Mouse (Mus musculus) neural tube, embryonic 11.5 days (tissue): ENCODE measurements around the gene Slco3a1. TPM values are rescaled to one million over a fixed set of nuclear protein-coding genes. Genes with fewer than 3 reads are reported as not detected.
"Not testable (repeated sequence)": the region's sequence is repeated elsewhere in the genome, so short reads cannot be mapped to it uniquely, and the experiment has no call there.

Experiments used
- ATAC-seq: fragments of 200-750 bp; cut with Nextera tagmentation; 2 replicates; pipeline ENCODE4 v1.8.0; 2017; ENCODE audit warnings: moderate number of reproducible peaks, mild to moderate bottlenecking, moderate TSS enrichment, moderate library complexity; ENCODE audit not compliant: insufficient read depth, low FRiP score, low TSS enrichment
- DNase-seq: peaks from one replicate; pipeline ENCODE4 v3.0.0-alpha.2; 2015; ENCODE audit warnings: low spot score
- H3K27ac ChIP-seq: fragments of 300-500 bp; sonication (generic); 2 replicates; pipeline ENCODE4 v1.5.1; 2014; ENCODE audit warnings: low read depth, mild to moderate bottlenecking, low read length
- H3K27me3 ChIP-seq: fragments of 300-500 bp; sonication (generic); 2 replicates; pipeline ENCODE4 v1.6.1; 2014; ENCODE audit warnings: mild to moderate bottlenecking, low read length, mixed read lengths; ENCODE audit not compliant: control insufficient read depth, insufficient read depth
- H3K36me3 ChIP-seq: fragments of 300-500 bp; sonication (generic); 2 replicates; pipeline ENCODE4 v1.6.1; 2014; ENCODE audit warnings: mild to moderate bottlenecking, low read length, moderate library complexity, mixed read lengths; ENCODE audit not compliant: control insufficient read depth, insufficient read depth
- H3K4me1 ChIP-seq: fragments of 300-500 bp; sonication (generic); 2 replicates; pipeline ENCODE4 v1.6.1; 2014; ENCODE audit warnings: low read length, mixed read lengths; ENCODE audit not compliant: control insufficient read depth, insufficient read depth
- H3K4me2 ChIP-seq: fragments of 300-500 bp; sonication (generic); 2 replicates; pipeline ENCODE4 v1.6.1; 2014; ENCODE audit warnings: low read depth, mild to moderate bottlenecking, moderate library complexity
- H3K4me3 ChIP-seq: fragments of 300-500 bp; sonication (generic); 2 replicates; pipeline ENCODE4 v1.5.1; 2014; ENCODE audit warnings: low read depth, low read length
- H3K9ac ChIP-seq: fragments of 300-500 bp; sonication (generic); 2 replicates; pipeline ENCODE4 v1.6.1; 2014; ENCODE audit warnings: mild to moderate bottlenecking, low read length
- H3K9me3 ChIP-seq: fragments of 300-500 bp; sonication (generic); 2 replicates; pipeline ENCODE4 v1.6.1; 2016; ENCODE audit warnings: low read length; ENCODE audit not compliant: control insufficient read depth
- WGBS: fragments of 180-500 bp; shearing (Covaris S2); extraction: QIAGEN DNeasy Blood & Tissue Kit; methylation state at CpG from one replicate; pipeline ENCODE4 v1.1.7; 2014; 5-methylcytosine and 5-hydroxymethylcytosine counted together
- polyA plus RNA-seq: library from polyadenylated mRNA; unstranded; fragments of >200 nt; fragmentation: Nextera tagmentation; extraction: Ambion mirVana; gene quantifications from 2 replicates; pipeline ENCODE4 v1.2.1, GENCODE M21; 2014

Gene Slco3a1
- polyA plus RNA-seq, 1 experiment from 2014 or later, result 13.0 TPM

DNA sequence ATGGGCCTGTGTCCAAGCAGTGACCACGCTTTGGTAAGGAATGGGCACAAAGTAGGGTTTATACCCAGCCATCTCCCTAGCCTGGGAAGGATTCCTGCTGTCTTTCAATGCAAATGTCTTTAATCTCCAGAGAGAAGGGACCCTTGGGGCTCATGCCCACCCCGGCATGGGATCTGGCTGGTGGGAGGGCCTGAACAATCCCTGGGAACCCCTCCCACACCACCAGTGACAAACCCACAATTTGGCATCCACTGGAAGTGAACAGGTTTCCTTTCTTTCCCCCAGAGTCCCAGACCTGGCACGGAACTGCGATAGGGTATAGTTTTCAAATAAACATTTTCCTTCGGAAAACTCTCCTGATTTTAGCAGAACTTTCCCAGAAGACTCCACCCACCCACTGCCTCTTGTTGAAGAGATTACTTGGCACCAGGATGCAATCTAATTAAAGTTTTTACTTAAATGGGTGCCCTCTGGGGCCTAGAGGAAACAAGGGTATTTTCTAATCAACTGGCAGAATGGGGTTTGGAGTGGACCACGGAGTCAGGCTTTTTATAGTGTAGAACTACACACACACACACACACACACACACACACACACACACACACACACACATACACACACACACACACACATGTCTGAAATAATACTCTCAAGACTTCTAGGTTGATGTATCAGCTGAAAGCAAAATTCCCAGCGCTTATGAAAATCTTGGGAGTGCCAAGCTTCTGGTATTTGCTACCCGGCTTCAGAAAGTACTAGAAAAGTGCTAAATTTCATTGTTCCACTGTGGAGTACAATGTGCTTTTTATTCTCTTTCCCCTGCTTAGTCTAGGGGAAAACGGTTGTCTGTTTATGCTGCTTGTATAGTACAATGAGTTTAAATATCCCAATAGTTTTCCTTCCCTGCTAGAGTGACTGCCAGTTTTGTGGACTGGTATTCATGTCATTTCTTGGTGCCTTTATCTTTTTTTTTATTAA is 140.6 kb downstream of the Slco3a1 start:
- no peaks in the 10 kb centered on the region for H3K9me3 ChIP-seq
- 79% methylated on average over 9 of the region's 9 CpGs for WGBS
- ATAC-seq (no peak), DNase-seq (no peak)
- no peak overlapping the region for H3K9ac ChIP-seq
- no peak overlapping the region for H3K4me3 ChIP-seq
- H3K27ac ChIP-seq, result no peak overlapping the region
- H3K36me3 ChIP-seq, result no peaks in the 10 kb centered on the region
- H3K27me3 ChIP-seq, result no peaks in the 10 kb centered on the region
- H3K4me1 ChIP-seq, result no peaks in the 10 kb centered on the region
- H3K4me2 ChIP-seq, result no peak overlapping the region

DNA sequence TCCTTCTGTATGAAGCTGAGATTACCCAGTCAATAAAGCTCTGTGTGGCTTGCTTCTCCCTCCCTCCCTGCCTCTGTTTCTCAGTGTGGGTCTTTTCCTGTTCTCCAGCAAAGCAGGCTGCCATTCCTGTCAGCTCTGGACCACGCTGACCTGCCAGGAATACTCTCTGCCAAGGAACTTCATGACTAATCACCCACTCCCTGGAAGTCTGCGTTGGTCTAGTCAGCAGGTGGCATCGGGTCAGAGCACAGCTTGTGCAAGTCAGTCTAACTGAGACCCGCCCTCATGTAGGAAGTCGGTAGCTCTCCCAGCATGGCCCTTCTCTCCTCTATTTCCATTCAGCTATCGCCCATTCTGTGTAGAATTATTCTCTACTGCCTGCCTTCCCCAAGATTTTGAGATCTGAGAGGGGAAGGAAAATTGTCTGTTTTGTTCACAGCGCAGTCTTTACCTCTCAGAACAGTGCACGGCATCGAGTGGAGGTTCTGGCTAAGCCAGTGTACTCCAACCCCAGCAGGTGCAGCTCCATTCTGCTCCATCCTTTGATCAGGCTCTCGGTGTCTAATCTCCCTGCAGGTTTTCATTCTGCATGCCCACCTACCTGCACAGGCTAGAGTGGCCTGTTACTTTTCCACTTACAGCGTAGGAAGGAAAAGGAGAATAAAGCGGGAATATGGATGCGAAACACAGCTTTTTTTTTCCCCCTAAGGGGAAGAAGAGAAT is 145.8 kb downstream of the Slco3a1 start:
- 61% methylated on average over 13 of the region's 13 CpGs for WGBS
- no peak for ATAC-seq

DNA sequence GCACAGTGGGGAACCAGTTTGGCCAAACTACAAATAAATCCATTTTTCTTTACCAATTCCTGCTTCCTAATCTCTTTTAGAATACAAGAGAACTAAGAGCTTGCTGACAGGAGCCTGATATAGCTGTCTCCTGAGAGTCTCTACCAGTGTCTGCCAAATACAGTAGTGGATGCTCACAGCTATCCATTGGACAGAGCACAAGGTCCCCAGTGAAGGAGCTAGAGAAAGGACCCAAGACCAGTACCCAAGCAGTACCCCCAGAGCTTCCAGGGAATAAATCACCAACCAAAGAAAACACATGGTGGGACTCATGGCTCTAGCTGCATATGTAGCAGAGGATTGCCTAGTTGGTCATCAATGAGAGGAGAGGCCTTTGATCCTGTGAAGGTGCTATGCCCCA is 146.7 kb downstream of the Slco3a1 start:
- not testable (repeated sequence) for H3K27me3 ChIP-seq, H3K4me3 ChIP-seq, H3K36me3 ChIP-seq, H3K4me1 ChIP-seq, H3K27ac ChIP-seq, H3K9ac ChIP-seq, ATAC-seq, H3K9me3 ChIP-seq, H3K4me2 ChIP-seq, DNase-seq

More for the DNA sequence above, 145.8 kb downstream of the Slco3a1 start:
- DNase-seq, result no peak
- Histone ChIP-seq H3K4me1 (no peaks in the 10 kb centered on the region), H3K4me2 (no peak overlapping the region), H3K27me3 (no peaks in the 10 kb centered on the region), H3K9ac (no peak overlapping the region), H3K27ac (no peak overlapping the region), H3K36me3 (no peaks in the 10 kb centered on the region), H3K9me3 (no peaks in the 10 kb centered on the region), H3K4me3 (no peak overlapping the region)

DNA sequence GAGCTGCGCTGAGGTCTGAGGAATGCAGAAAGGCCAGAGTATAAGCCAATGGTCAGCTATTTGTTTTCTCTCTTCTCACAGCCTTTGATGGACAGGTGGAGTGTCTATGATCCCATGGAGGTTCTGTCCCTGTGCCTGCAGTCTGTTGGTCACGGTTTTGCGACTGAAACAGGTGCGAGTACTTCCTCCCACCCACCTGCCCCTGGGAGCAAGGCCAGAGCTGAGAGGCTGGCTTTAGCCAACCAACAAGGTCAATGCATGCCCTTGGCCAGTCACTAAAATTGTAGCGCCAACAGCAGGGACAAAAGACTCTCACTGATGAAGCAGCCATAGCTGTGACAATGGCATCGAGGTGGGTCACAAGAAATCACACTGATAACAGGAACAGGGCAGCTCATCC is 154.9 kb downstream of the Slco3a1 start:
- ATAC-seq (no peak), DNase-seq (no peak)
- H3K9me3 ChIP-seq, result no peaks in the 10 kb centered on the region
- WGBS, result 95% methylated on average over 6 of the region's 6 CpGs
- no peaks in the 10 kb centered on the region for H3K27me3 ChIP-seq
- H3K4me3 ChIP-seq, result no peak overlapping the region
- no peak overlapping the region for H3K4me2 ChIP-seq
- no peak overlapping the region for H3K27ac ChIP-seq
- no peaks in the 10 kb centered on the region for H3K4me1 ChIP-seq
- H3K36me3 ChIP-seq, result no peaks in the 10 kb centered on the region
- no peak overlapping the region for H3K9ac ChIP-seq

DNA sequence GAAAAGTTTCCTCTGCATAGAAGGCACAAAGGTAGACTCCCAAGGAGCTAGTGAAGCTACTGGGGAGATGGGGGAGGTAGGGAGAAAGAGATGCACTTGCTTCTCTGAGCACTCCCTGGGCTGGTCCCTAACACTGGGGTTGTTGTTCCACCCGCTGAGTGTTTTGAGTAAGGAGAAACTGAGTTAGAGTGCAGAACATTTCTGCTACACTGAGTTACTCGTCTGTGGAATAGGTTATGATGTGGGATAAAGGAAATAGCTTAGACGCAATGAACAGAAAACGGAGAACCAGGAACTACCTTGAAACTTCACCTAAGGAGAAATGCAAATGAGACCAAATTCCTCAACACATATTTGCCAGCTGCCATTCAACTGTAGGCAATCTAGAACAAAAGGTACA is 155.4 kb downstream of the Slco3a1 start:
- H3K9me3 ChIP-seq, result no peaks in the 10 kb centered on the region
- H3K27me3 ChIP-seq, result no peaks in the 10 kb centered on the region
- no peak overlapping the region for H3K27ac ChIP-seq
- H3K4me1 ChIP-seq, result no peaks in the 10 kb centered on the region
- ATAC-seq (no peak), DNase-seq (no peak)
- no peak overlapping the region for H3K9ac ChIP-seq
- no peak overlapping the region for H3K4me2 ChIP-seq
- H3K4me3 ChIP-seq, result no peak overlapping the region
- no peaks in the 10 kb centered on the region for H3K36me3 ChIP-seq
- WGBS, result 96% methylated on average over 4 of the region's 4 CpGs

DNA sequence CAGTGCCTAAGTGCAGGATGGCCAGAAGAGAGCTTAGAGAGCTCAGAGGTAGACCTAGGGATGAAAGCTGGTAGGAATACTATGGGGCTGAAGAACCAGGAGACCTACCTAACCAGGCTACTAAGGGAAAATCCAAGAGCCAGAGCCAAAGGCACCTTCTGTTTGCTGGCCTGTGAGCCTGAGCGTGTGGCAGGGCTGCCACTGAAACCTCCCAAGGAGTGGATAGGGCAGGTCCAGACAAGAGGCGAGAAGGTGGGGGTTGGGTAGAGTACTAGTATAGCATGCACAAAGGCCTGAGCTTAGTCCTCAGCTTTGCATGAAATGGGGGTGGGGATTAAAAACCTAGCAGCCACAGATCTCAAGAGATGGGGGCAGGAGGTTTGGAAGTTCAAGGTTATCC is 156.3 kb downstream of the Slco3a1 start:
- 0 out of 2 replicates have a peak, but pooled peaks cover 3% of the 10 kb centered on the region for H3K4me1 ChIP-seq
- H3K27ac ChIP-seq, result no peak overlapping the region
- H3K27me3 ChIP-seq, result no peaks in the 10 kb centered on the region
- H3K4me2 ChIP-seq, result no peak overlapping the region
- H3K36me3 ChIP-seq, result no peaks in the 10 kb centered on the region
- 71% methylated on average over 2 of the region's 2 CpGs for WGBS
- no peaks in the 10 kb centered on the region for H3K9me3 ChIP-seq
- H3K9ac ChIP-seq, result no peak overlapping the region
- DNase-seq (no peak), ATAC-seq (no peak)
- no peak overlapping the region for H3K4me3 ChIP-seq

DNA sequence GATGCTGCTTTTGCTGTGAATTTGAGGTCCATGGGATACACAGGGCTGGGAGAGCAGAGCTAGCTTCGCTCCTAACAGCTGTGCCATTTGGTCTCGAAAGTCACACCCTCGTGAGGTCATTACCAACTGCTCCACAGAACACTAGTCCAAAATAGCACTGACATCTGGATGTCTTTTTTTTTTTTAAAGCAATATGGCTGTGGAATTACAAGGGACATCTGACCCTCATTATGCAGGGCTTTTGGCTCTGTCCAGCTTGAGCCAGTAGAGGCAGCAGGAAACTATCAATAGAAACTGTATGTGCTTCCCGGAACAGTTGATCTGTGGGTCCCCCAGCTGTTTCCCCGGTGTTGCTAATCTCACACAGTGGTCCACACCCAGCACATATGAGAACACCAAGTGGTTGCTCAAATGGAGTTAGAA is 163.1 kb downstream of the Slco3a1 start:
- Histone ChIP-seq H3K27ac (no peak overlapping the region), H3K9me3 (no peaks in the 10 kb centered on the region), H3K4me1 (peaks cover 8% of the 10 kb centered on the region; the same call in 1 of the 2 replicates), H3K27me3 (no peaks in the 10 kb centered on the region), H3K4me2 (no peak overlapping the region), H3K4me3 (no peak overlapping the region), H3K36me3 (no peaks in the 10 kb centered on the region), H3K9ac (no peak overlapping the region)
- DNase-seq (peak; percentile 12), ATAC-seq (no peak)
- WGBS, result 48% methylated on average over 5 of the region's 5 CpGs

DNA sequence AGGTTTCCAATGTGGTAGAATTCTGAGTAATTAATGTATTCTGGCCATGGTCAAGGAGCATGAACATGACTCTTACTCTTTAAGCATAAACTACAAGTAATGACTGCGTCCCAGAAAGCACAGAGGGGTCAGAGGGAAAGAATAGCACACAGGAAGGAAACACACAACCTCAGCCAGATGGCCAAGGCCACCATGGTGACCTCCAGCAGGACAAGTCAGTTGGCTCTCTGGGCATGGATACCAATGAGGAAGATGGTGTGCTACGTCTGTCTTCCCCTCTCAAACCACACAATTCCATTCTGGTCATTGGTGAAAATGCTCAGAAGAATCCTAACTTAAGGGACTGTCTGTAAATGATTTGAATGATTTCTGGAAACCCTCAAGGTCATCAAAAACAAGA is 165.0 kb downstream of the Slco3a1 start:
- Histone ChIP-seq H3K4me3 (no peak overlapping the region), H3K9me3 (no peaks in the 10 kb centered on the region), H3K27ac (no peak overlapping the region), H3K4me1 (peaks cover 8% of the 10 kb centered on the region; the same call in 1 of the 2 replicates), H3K36me3 (no peaks in the 10 kb centered on the region), H3K9ac (no peak overlapping the region), H3K27me3 (no peaks in the 10 kb centered on the region), H3K4me2 (no peak overlapping the region)
- DNase-seq (no peak), ATAC-seq (no peak)
- WGBS, result 50% methylated on average over 2 of the region's 2 CpGs
